Mouse (Mus musculus) cerebellum, adult (tissue): ENCODE measurements around the gene Chd4.
A peak's percentile ranks its signal among the peaks of the same experiment; 100 is the strongest.

ENCODE experiments used
- ATAC-seq: cut with Nextera tagmentation; 2 replicates; pipeline ENCODE4 v1.9.2; 2017; ENCODE audit warnings: mild to moderate bottlenecking, moderate library complexity, mixed read lengths; ENCODE audit not compliant: insufficient number of reproducible peaks, low FRiP score, low TSS enrichment

Chd4 gene

GRCm38 (mm10) chr6:125137002-125137671 is 41.4 kb downstream of the Chd4 start:
- no peak for ATAC-seq

GRCm38 (mm10) chr6:125139747-125140146 is 44.0 kb downstream of the Chd4 start:
- ATAC-seq = no peak

GRCm38 (mm10) chr6:125142436-125142835 is 46.7 kb downstream of the Chd4 start:
- no peak for ATAC-seq

- ATAC-seq = no peak
Measured at GRCm38 (mm10) chr6:125143128-125143527, 47.3 kb downstream of the Chd4 start.

DNA sequence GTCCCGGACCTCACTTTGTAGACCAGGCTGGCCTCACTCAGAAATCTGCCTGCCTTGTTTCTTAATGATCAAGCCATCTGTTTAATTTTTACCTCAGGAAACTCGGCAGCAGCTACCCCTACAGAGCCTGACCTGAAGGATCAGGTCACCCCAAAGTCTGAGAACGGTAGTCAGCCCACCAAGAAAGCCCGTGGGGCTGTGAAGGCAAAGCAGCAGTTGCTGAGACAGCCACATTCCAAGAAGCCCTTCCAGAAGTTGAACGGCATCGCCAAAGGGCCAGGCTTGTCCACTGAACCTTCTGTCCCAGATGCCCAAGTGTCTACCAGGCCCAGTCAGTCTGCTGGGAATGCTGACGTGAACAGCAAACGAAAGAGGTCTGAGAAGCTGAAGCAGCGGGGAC is 48.1 kb downstream of the Chd4 start:
- ATAC-seq = no peak

GRCm38 (mm10) chr6:125145001-125145400 is 49.2 kb downstream of the Chd4 start, which contains the start of gene Iffo1:
Iffo1 (plus strand) TSS chr6:125145241.
- peak; percentile 87 for ATAC-seq

- 0 out of 2 replicates have a peak, but pooled peaks have one; percentile 11 for ATAC-seq
Measured at GRCm38 (mm10) chr6:125145479-125145951, 49.7 kb downstream of the Chd4 start.

DNA sequence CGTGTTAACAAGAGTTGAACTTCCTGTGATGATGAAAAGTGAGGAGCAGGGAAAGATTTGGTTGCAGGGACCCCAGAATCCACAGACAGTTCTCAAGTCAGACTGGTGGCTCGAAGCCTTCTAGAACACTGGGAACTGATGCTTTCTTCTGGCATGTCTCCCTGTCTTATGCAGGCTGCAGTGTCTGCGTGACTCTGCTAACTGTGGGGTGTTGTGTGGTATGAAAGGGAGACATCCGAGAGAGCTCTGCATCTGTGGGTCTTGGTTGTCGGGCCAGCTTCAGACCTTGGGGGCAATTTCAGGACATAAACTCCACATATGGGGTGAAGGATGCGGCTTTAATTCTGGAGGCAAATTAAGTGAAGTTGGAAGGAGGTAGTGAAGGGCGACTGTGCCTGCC is 50.4 kb downstream of the Chd4 start:
- no peak for ATAC-seq

DNA sequence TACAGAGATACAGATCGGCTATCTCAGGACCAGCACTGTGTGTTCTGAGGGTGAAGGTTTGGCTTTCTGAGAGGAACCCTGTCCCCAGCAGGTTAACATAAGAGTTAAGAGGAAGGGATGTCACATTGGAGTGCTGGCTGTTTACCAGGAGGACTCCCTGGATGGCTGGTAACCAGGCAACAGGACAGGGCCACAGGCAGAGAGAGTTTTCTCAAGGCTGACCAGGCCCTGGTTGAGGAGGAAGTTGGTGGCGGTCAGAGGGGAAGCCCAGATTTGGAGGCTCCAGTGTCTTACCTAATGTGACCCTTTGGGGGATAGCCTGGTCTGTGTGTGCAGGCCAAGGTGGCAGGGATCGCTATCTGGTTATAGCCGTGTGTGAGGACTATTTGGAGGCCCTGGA is 51.0 kb downstream of the Chd4 start:
- no peak for ATAC-seq

DNA sequence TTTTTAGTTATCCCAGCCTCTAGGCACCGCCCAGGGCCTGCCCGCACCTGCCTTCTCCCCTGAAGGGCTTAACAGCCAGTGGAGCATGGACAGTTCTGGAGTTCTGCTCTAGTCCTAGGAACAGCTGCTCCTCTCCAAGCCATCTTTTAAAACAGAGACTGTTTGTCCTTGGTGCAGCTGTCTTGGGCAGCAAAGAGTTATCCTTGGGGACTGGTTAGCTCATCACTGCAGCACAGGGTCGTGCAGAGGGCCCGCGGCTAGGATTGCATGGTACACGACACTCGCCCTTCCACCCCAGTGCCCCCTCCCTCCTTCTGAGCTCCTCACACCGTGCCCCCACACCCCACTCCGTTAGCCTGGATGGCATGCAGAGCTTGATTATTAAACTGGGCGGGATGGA is 51.5 kb downstream of the Chd4 start:
- no peak for ATAC-seq

- no peak for ATAC-seq
Measured at GRCm38 (mm10) chr6:125148251-125148925, 52.6 kb downstream of the Chd4 start.

- ATAC-seq = no peak
Measured at GRCm38 (mm10) chr6:125148926-125149568, 53.3 kb downstream of the Chd4 start.

DNA sequence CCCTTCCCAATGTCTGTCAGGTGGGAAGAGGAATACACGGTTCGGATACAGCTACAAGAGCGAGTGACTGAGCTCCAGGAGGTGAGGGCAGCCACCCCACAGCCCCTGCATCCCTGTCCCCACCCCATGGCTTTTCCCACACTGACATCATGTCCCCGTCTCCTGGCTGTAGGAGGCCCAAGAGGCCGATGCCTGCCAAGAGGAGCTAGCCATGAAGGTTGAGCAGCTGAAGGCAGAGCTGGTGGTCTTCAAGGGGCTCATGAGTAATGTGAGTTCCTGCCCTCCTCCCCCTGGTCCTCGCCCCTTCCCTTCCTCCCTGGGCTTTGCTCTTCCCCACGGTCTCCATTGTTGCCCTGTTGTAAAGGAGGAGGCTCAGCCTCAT is 53.8 kb downstream of the Chd4 start:
- no peak for ATAC-seq

DNA sequence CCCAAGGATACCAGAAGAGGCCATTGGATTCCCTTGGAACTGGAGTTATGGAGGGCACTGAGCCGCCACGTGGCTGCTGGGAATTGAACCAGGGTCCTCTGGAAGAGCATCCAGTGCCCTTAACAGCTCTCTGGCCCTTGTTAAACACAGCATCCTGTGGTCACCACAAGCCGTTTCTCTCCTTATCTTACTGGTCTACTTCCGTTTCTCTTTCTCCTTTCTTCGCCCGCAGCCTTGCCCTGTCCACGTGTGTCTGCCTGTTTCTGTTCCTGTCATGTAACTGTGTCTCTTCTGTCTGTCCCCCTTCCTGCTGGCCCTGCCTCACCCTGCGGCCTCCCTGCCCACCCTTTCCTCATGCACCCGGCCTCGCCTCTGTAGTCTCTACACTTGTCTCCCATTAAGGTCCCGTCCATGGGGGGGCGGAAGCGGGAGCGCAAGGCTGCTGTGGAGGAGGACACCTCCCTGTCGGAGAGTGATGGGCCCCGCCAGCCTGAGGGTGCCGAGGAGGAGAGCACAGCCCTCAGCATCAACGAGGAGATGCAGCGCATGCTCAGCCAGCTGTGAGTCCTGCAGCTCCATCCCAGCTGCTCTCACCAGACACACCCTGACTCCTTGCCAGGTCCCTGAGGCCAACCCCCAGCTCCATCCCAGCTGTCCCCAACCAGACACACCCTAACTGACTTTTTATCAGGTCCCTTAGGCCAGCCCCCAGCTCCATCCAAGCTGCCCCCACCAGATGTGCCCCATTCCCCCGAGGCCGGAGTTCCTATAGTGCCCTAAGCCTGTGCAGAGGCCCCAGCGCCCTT is 56.6 kb downstream of the Chd4 start:
- ATAC-seq = no peak

DNA sequence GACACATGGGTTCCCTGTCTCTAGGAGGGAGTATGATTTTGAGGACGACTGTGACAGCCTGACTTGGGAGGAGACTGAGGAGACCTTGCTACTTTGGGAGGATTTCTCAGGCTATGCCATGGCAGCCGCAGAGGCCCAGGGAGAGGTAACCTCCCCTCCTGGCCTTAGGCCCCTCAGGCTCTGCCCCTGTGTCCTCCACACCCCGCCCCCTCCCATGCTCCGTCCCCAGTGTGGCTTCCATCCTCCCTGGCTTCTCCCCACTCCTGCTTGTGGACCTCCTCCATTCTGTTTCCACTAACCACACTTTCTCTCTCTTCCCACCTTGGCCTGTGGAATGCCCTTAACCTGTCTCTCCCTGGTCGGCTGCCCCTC is 57.2 kb downstream of the Chd4 start:
- ATAC-seq = no peak

DNA sequence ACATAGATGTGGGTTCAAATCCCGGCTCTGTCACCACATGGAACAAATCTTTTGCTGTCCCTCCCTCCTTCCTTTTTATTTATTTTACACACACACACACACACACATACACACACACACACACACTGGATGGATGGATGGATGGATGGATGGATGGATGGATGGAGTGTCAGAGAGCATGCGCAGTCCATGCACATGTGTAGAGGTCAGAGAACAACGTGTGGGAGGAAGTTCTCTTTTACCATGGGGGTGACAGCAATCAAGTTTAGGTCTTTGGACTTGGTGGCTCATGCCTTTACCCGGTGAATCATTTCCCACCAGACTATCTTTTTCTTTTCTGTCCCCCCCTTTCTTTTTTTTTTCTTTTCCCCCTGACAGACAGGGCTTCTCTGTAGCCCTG is 57.9 kb downstream of the Chd4 start:
- ATAC-seq = no peak

DNA sequence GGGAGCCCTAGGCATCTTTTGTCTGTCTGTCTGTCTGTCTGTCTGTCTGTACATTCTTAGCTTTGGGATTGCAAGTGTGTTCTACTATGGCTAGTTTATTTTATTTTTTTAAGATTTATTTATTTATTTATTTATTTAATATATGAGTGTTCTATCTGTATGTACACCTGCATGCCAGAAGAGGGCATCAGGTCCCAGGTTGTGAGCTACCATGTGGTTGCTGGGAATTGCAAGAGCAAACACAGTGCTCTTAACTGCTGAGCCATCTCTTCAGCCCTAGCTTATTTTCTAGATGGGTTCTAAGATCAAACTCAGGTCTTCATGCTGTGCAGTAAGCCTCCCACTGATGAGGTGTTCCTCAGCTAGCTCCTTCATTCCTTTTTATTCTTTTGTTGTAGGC is 58.8 kb downstream of the Chd4 start:
- ATAC-seq = no peak

- ATAC-seq = no peak
Measured at GRCm38 (mm10) chr6:125155262-125155661, 59.5 kb downstream of the Chd4 start.

DNA sequence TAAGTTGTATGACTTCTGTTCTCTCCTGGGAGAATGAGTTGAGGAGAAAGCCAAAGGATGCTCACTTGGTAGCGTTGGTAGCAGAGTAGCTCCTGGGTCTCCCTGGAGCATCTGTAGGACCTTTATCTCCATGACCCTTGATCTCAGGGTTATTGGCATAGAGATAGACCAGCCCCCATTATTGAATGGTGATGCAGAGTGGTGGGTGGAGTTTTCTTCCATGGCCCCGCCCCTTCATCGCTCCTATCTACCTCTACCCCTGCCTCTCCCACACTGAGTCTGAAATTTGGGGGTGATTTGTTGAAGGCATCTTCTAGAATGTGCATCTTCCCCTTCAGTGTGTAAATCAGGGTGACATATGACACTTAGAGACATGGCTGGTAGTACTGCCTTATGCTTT is 60.7 kb downstream of the Chd4 start:
- ATAC-seq = no peak

DNA sequence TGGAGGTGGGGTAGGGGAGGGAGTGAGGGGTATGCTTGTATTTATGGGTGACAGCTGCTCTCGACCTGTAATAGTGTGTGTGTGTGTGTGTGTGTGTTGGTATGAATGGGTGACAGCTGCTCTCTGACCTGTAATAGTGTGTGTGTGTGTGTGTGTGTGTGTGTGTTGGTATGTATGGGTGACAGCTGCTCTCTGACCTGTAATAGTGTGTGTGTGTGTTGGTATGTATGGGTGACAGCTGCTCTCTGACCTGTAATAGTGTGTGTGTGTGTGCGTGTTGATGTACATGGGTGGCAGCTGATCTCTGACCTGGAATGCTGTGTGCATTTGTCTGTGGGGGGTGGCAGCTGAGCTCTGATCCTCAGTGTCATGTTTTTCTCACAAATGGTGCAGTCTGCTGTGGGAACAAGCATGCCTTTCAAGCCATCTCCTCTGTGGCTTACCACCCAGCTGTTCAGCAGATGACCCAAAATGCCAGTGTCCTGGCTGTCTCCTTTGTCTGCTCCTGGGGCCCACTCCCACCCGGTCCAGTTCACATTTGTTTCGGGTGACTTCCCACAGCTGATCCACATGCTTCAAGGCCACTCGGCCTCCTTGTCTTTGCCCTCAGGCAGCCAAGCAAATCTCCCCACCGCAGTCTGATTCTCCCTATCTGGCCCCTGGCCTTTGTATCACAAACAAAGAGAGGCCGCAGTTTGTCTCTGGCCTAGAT is 61.3 kb downstream of the Chd4 start:
- no peak for ATAC-seq
